Mouse (Mus musculus): ENCODE measurements around the gene Hpn. TPM values are rescaled to one million over a fixed set of nuclear protein-coding genes. Genes with fewer than 3 reads are reported as not detected.
A peak's percentile ranks its signal among the peaks of the same experiment; 100 is the strongest.

Gene Hpn
- polyA plus RNA-seq, 1 experiment: 59.6 TPM

DNA sequence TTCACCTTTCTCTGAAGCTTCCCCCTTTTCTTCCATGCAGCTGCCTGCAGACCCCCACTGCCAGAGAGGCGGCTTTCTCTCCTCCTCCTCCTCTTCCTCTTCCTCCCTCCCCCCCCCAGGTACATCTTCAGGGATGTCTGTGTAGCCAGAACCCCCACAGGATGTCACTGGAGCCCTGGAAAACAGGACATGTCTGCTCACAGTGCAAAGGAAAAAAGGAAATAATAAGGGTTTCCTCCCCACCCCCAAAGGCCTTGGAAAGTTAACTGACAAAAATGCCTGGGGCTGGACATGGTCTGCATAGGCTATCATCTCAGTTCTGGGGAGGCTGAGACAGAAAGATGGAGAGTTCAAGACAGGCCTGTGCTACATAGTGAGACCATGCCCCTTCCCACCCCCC is 34.0 kb downstream of the Hpn start:
- Histone ChIP-seq H3K4me3 (replicated peaks; ENCODE audit: control insufficient read depth, low read depth, low read length) (no peak overlapping the region), H3K27ac (ENCODE audit: control insufficient read depth, insufficient read depth, low read depth, low read length, poor library complexity) (no peak overlapping the region), H3K4me1 (ENCODE audit: control insufficient read depth, insufficient read depth, low read length) (no peaks in the 10 kb centered on the region)
- WGBS: 33% methylated on average over 1 of the region's 1 CpGs
- no peak for TF ChIP-seq CTCF (IDR thresholded peaks at IDR 0.05; ENCODE audit: control insufficient read depth, insufficient read depth, low read length)
- no peak for TF ChIP-seq POLR2A (IDR thresholded peaks at IDR 0.05; ENCODE audit: borderline replicate concordance, control insufficient read depth, low read depth, low read length)

DNA sequence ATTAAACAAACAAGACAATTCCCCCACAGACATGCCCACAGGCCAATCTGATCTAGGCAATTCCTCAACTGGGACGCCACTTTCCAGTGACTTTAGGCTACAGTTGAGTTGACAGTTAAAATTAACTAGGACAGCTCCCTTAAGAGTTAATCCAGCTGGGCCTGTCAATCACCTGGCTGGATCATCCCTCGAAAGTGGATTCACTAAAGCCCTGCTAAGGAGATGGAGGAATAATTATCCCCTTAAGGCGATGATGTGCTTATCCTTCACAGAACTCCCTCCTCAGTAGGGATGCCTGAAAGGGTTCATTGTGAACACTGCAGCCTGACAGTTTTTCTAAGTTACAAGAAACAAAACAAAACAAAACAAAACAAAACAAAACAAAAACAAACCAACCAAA is 34.5 kb downstream of the Hpn start:
- 78% methylated on average over 3 of the region's 3 CpGs for WGBS
- Histone ChIP-seq H3K4me3 (replicated peaks; ENCODE audit: control insufficient read depth, low read depth, low read length) (no peak overlapping the region), H3K27ac (ENCODE audit: control insufficient read depth, insufficient read depth, low read depth, low read length, poor library complexity) (no peak overlapping the region), H3K4me1 (ENCODE audit: control insufficient read depth, insufficient read depth, low read length) (no peaks in the 10 kb centered on the region)
- no peak for TF ChIP-seq CTCF (IDR thresholded peaks at IDR 0.05; ENCODE audit: control insufficient read depth, insufficient read depth, low read length)

DNA sequence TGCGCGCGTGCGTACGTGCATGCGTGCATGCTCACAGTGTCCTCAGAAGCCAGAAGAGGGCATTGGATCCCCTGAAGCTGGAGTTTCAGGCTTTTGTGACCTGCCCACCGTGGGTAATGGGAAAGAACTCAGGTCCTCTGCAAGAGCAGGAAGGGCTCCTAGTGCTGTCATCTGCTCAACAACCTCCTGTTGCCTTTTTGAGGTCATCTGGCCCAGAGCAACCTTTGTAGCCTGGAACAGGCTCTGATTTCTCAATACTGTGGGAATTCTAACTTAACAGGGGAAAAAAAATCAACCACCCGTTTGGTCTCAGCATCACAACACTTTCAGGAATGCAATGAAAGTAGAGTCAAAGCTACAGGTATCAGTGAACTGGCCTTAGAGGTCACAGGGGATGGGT is 35.4 kb downstream of the Hpn start:
- no peak overlapping the region for H3K4me3 ChIP-seq (replicated peaks; ENCODE audit: control insufficient read depth, low read depth, low read length)
- TF ChIP-seq CTCF (IDR thresholded peaks at IDR 0.05; ENCODE audit: control insufficient read depth, insufficient read depth, low read length) (no peak), POLR2A (IDR thresholded peaks at IDR 0.05; ENCODE audit: borderline replicate concordance, control insufficient read depth, low read depth, low read length) (no peak)
- no peak overlapping the region for H3K27ac ChIP-seq (ENCODE audit: control insufficient read depth, insufficient read depth, low read depth, low read length, poor library complexity)
- no peaks in the 10 kb centered on the region for H3K4me1 ChIP-seq (ENCODE audit: control insufficient read depth, insufficient read depth, low read length)
- 80% methylated on average over 8 of the region's 8 CpGs for WGBS

DNA sequence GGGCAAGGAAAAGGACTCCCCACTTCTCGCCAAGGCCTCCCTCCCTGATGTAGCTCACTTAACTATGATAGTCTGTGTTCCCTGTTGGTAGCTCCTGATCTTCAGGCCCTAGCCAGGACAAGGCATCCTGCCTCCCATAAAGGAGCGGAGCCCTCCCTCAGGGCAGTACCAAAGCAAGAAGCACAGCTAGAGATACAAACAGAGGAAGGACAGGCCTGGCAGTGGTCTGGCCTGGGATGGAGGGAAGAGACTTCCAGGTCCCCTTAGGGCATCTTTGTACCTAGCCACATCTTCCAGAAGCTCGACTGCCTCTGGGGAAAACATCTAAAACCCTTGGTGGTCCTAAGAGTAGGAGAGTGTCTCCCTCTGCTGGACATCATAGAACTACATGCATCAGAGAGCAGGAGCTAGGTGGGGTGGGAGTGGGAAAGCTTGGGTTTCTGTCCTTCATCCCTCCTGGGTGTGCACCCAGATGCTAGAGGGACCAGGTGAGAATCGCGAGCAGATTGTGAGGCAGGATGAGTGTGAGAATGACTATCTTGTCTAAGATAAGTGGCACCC is 37.1 kb downstream of the Hpn start:
- TF ChIP-seq POLR2A (IDR thresholded peaks at IDR 0.05; ENCODE audit: borderline replicate concordance, control insufficient read depth, low read depth, low read length) (no peak), CTCF (IDR thresholded peaks at IDR 0.05; ENCODE audit: control insufficient read depth, insufficient read depth, low read length) (peak; percentile 46; the same call in 1 of the 2 replicates)
- 39% methylated on average over 5 of the region's 5 CpGs for WGBS
- H3K4me3 ChIP-seq (replicated peaks; ENCODE audit: control insufficient read depth, low read depth, low read length): no peak overlapping the region
- no peaks in the 10 kb centered on the region for H3K4me1 ChIP-seq (ENCODE audit: control insufficient read depth, insufficient read depth, low read length)
- H3K27ac ChIP-seq (ENCODE audit: control insufficient read depth, insufficient read depth, low read depth, low read length, poor library complexity): no peak overlapping the region

DNA sequence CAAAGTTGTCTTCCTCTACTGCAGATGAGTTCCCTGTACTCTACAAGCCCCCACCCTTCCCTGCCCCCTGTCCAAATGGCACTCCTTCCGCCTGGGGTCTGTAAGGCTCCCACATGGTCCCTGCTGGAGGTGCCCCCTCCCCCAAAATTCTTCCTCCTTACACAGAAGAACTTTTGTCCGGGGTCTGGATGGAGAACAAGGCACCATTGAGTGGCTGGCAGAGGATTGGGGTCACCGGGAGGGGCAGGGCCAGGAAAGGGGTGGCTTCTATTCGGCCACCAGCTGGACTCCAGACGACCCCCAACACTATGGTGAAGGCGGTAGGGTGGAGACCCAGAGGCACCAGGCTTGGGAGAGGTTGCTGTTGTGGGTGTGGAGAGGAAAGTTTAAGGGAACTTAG is 37.6 kb downstream of the Hpn start:
- Histone ChIP-seq H3K4me3 (replicated peaks; ENCODE audit: control insufficient read depth, low read depth, low read length) (no peak overlapping the region), H3K27ac (ENCODE audit: control insufficient read depth, insufficient read depth, low read depth, low read length, poor library complexity) (no peak overlapping the region), H3K4me1 (ENCODE audit: control insufficient read depth, insufficient read depth, low read length) (no peaks in the 10 kb centered on the region)
- 60% methylated on average over 6 of the region's 6 CpGs for WGBS
- TF ChIP-seq CTCF (IDR thresholded peaks at IDR 0.05; ENCODE audit: control insufficient read depth, insufficient read depth, low read length): no peak
- TF ChIP-seq POLR2A (IDR thresholded peaks at IDR 0.05; ENCODE audit: borderline replicate concordance, control insufficient read depth, low read depth, low read length): no peak

DNA sequence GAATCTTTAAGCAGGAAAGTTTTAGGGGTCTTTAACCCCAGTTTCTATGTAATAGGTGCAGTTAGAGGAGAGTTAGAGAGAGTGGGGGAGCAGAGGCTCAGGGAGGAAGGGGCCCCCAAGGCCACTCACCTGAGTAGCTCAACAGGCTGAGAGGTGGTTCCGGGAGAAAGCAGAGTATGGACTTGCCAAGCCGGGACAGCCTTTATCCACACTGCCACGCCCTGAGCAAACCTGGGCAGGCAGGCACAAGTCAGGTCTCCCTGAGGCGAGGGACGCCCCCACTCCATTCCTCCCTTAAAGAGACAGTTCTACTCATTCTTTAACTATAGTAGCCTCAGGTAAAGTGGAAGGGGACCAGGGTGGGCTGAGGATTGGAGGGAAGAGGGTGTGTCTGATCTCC is 38.6 kb downstream of the Hpn start, which contains the start of gene Fxyd3:
TSS of gene Fxyd3 (minus strand) at position 213 of the 400 bp plus-strand sequence.
- Histone ChIP-seq H3K4me1 (ENCODE audit: control insufficient read depth, insufficient read depth, low read length) (no peaks in the 10 kb centered on the region), H3K27ac (ENCODE audit: control insufficient read depth, insufficient read depth, low read depth, low read length, poor library complexity) (no peak within 1 kb of the TSS), H3K4me3 (replicated peaks; ENCODE audit: control insufficient read depth, low read depth, low read length) (no peak within 1 kb of the TSS)
- 76% methylated on average over 5 of the region's 5 CpGs for WGBS
- TF ChIP-seq CTCF (IDR thresholded peaks at IDR 0.05; ENCODE audit: control insufficient read depth, insufficient read depth, low read length) (no peak), POLR2A (IDR thresholded peaks at IDR 0.05; ENCODE audit: borderline replicate concordance, control insufficient read depth, low read depth, low read length) (no peak)

DNA sequence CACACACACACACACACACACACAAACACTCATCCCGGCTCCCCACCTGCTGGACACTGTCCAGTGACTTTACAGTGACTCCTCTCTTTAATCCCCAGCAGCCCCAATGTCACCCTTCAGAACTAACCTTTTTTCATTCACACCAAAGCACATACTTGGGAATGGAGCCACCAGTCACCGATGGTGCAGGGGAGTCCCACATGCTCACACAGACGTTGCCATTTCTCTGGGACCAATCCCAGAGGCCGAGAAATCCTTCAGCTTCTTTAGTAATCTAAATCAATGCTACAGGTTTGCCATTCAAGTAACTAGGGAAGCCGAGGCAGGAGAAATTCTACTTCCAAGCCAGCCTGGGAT is 40.4 kb downstream of the Hpn start:
- WGBS: 76% methylated on average over 5 of the region's 5 CpGs
- Histone ChIP-seq H3K27ac (ENCODE audit: control insufficient read depth, insufficient read depth, low read depth, low read length, poor library complexity) (no peak overlapping the region), H3K4me3 (replicated peaks; ENCODE audit: control insufficient read depth, low read depth, low read length) (no peak overlapping the region), H3K4me1 (ENCODE audit: control insufficient read depth, insufficient read depth, low read length) (no peaks in the 10 kb centered on the region)
- TF ChIP-seq POLR2A (IDR thresholded peaks at IDR 0.05; ENCODE audit: borderline replicate concordance, control insufficient read depth, low read depth, low read length): no peak
- no peak for TF ChIP-seq CTCF (IDR thresholded peaks at IDR 0.05; ENCODE audit: control insufficient read depth, insufficient read depth, low read length)

DNA sequence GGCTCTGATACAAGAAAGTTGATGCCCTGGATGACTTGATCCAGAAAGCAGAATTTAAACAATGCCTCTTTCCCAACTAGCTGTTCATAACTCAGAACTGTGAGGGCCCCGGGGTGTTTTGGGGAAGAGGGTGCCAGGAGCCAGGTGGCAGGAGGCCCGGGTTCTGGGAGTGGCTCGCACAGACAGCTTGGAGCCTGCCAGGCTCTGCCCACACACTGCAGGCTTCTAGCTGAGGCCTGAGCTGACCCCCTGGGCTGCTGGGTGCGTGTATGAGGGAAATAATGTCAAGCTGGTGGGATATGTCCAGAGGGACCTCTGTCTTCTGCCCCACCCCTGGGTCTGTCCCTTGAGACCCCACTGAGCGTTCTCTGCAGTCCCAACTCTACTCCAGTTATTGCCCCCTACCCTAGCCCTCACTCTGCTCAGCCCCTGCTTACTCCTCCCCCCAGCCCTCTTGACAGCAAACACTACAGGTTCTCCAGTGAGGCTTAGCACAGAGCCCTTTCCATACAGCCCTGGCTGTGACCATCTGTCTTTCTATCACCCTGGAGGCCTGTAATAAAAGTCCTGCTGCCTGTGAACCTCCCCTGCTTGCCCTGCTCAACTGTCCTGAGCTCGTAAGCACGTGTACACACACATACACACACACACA is 40.9 kb downstream of the Hpn start:
- Histone ChIP-seq H3K4me1 (ENCODE audit: control insufficient read depth, insufficient read depth, low read length) (no peaks in the 10 kb centered on the region), H3K4me3 (replicated peaks; ENCODE audit: control insufficient read depth, low read depth, low read length) (no peak overlapping the region), H3K27ac (ENCODE audit: control insufficient read depth, insufficient read depth, low read depth, low read length, poor library complexity) (no peak overlapping the region)
- no peak for TF ChIP-seq CTCF (IDR thresholded peaks at IDR 0.05; ENCODE audit: control insufficient read depth, insufficient read depth, low read length)
- TF ChIP-seq POLR2A (IDR thresholded peaks at IDR 0.05; ENCODE audit: borderline replicate concordance, control insufficient read depth, low read depth, low read length): no peak
- WGBS: 70% methylated on average over 7 of the region's 7 CpGs

DNA sequence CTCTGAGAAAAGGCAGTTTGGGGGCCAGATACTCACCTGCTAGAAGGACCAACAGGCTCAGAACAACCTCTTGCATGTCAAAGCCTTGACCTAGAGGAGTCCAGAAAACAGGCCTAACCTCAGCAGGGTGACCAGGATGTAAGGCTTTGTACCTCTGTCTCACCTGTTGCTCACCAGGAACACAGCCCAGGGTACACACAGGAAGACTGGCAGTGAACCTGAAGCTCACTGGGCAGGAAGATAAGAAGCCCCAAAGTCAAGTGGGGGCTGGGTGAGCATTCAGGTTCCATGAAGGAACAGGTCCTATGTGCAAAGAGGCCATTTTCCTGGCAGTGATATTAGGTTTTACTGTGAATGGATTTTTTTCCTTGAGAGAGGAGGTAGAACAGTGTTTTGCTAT is 41.5 kb downstream of the Hpn start:
- Histone ChIP-seq H3K4me3 (replicated peaks; ENCODE audit: control insufficient read depth, low read depth, low read length) (no peak overlapping the region), H3K4me1 (ENCODE audit: control insufficient read depth, insufficient read depth, low read length) (no peaks in the 10 kb centered on the region), H3K27ac (ENCODE audit: control insufficient read depth, insufficient read depth, low read depth, low read length, poor library complexity) (no peak overlapping the region)
- no peak for TF ChIP-seq CTCF (IDR thresholded peaks at IDR 0.05; ENCODE audit: control insufficient read depth, insufficient read depth, low read length)
- no peak for TF ChIP-seq POLR2A (IDR thresholded peaks at IDR 0.05; ENCODE audit: borderline replicate concordance, control insufficient read depth, low read depth, low read length)
